Mouse (Mus musculus) ES-Bruce4 (cell line): ENCODE data around the gene Ipo7. TPM values are rescaled to one million over a fixed set of nuclear protein-coding genes. Genes with fewer than 3 reads are reported as not detected.
"Not testable (repeated sequence)": the region's sequence is repeated elsewhere in the genome, so short reads cannot be mapped to it uniquely, and the experiment has no call there.

ENCODE experiments used
- H3K27ac ChIP-seq: 2 replicates; pipeline ENCODE4 v1.5.1; 2012; ENCODE audit warnings: low read length, inconsistent platforms; ENCODE audit not compliant: insufficient read depth
- H3K27me3 ChIP-seq: 2 replicates; pipeline ENCODE4 v1.6.1; 2012; ENCODE audit warnings: mild to moderate bottlenecking, low read length, inconsistent platforms; ENCODE audit not compliant: control insufficient read depth, poor library complexity, insufficient read depth, severe bottlenecking
- H3K36me3 ChIP-seq: 2 replicates; pipeline ENCODE4 v1.6.1; 2012; ENCODE audit warnings: inconsistent platforms, mild to moderate bottlenecking, low read length, moderate library complexity; ENCODE audit not compliant: control insufficient read depth, poor library complexity, insufficient read depth, severe bottlenecking
- H3K4me1 ChIP-seq: one replicate; pipeline ENCODE4 v1.8.1; 2011; ENCODE audit warnings: low read length; ENCODE audit not compliant: control insufficient read depth, insufficient read depth
- H3K4me3 ChIP-seq: 2 replicates; pipeline ENCODE4 v1.5.1; 2011; ENCODE audit warnings: low read depth, mild to moderate bottlenecking, low read length
- H3K9ac ChIP-seq: 2 replicates; pipeline ENCODE4 v1.6.1; 2012; ENCODE audit warnings: low read depth, mild to moderate bottlenecking, inconsistent platforms; ENCODE audit not compliant: poor library complexity, severe bottlenecking
- H3K9me3 ChIP-seq: replicated peaks from 2 replicates; pipeline ENCODE4 v1.6.1; 2012; ENCODE audit warnings: mild to moderate bottlenecking, low read length, inconsistent platforms; ENCODE audit not compliant: control insufficient read depth, poor library complexity, insufficient read depth, severe bottlenecking
- CTCF ChIP-seq: IDR thresholded peaks from one replicate; pipeline ENCODE4 v1.8.1; 2011; ENCODE audit warnings: low read depth, low read length
- EP300 ChIP-seq: IDR thresholded peaks from 2 replicates; pipeline ENCODE4 v1.6.1; 2011; ENCODE audit warnings: low read depth, low read length; ENCODE audit not compliant: insufficient read depth
- POLR2A ChIP-seq: IDR thresholded peaks from one replicate; pipeline ENCODE4 v1.8.1; 2011; ENCODE audit warnings: low read length; ENCODE audit not compliant: insufficient read depth
- polyA plus RNA-seq: library from polyadenylated mRNA; stranded (reverse); fragments of >200 nt; gene quantifications from 2 replicates; pipeline ENCODE4 v1.2.4, GENCODE M21; 2011; ENCODE audit warnings: low read depth; ENCODE audit not compliant: missing spikeins, insufficient read depth, insufficient read length

The Ipo7 gene
- polyA plus RNA-seq, result 249 and 281 TPM in 2 replicates

- Histone ChIP-seq H3K27ac (peak within 1 kb of the TSS; percentile 60), H3K4me1 (peaks cover under 1% of the 10 kb centered on the region), H3K36me3 (peaks cover 16% of the 10 kb centered on the region), H3K4me3 (peak within 1 kb of the TSS; percentile 100), H3K9ac (peak within 1 kb of the TSS; percentile 97), H3K27me3 (no peaks in the 10 kb centered on the region), H3K9me3 (no peaks in the 10 kb centered on the region)
- TF ChIP-seq EP300 (no peak), CTCF (no peak), POLR2A (no peak)
These were observed at the start of gene Ipo7 for GRCm38 (mm10) chr7:110018117-110018630. Ipo7 (plus strand) TSS chr7:110018274.

- peaks cover 3% of the 10 kb centered on the region for H3K36me3 ChIP-seq
- H3K4me1 ChIP-seq, result no peaks in the 10 kb centered on the region
- H3K4me3 ChIP-seq, result no peak overlapping the region
- TF ChIP-seq EP300, result no peak
- TF ChIP-seq POLR2A, result no peak
- TF ChIP-seq CTCF, result no peak
- H3K27me3 ChIP-seq, result no peaks in the 10 kb centered on the region
- no peak overlapping the region for H3K9ac ChIP-seq
- no peak overlapping the region for H3K27ac ChIP-seq
- 0 out of 2 replicates have a peak, but pooled peaks cover 3% of the 10 kb centered on the region for H3K9me3 ChIP-seq
These were observed 49.1 kb upstream of the Ipo7 start for GRCm38 (mm10) chr7:109968924-109969450.

GRCm38 (mm10) chr7:109969542-109969941 lies 48.5 kb upstream of the Ipo7 start:
- Histone ChIP-seq H3K9ac (no peak overlapping the region), H3K4me3 (no peak overlapping the region), H3K36me3 (peaks cover 3% of the 10 kb centered on the region), H3K9me3 (0 out of 2 replicates have a peak, but pooled peaks cover 3% of the 10 kb centered on the region), H3K27me3 (no peaks in the 10 kb centered on the region), H3K4me1 (no peaks in the 10 kb centered on the region), H3K27ac (no peak overlapping the region)
- TF ChIP-seq POLR2A, result no peak
- TF ChIP-seq EP300, result no peak
- no peak for TF ChIP-seq CTCF

GRCm38 (mm10) chr7:109975966-109976715 lies 41.9 kb upstream of the Ipo7 start:
- no peaks in the 10 kb centered on the region for H3K27me3 ChIP-seq
- no peak for TF ChIP-seq CTCF
- TF ChIP-seq EP300, result no peak
- no peak for TF ChIP-seq POLR2A
- H3K9ac ChIP-seq, result no peak overlapping the region
- H3K9me3 ChIP-seq, result no peaks in the 10 kb centered on the region
- H3K4me3 ChIP-seq, result no peak overlapping the region
- no peaks in the 10 kb centered on the region for H3K4me1 ChIP-seq
- H3K27ac ChIP-seq, result no peak overlapping the region
- peaks cover 30% of the 10 kb centered on the region for H3K36me3 ChIP-seq

GRCm38 (mm10) chr7:109977131-109977530 lies 40.9 kb upstream of the Ipo7 start:
- not testable (repeated sequence) for H3K27me3 ChIP-seq, H3K9ac ChIP-seq, H3K4me1 ChIP-seq, H3K27ac ChIP-seq, H3K4me3 ChIP-seq, H3K9me3 ChIP-seq
- peaks cover 32% of the 10 kb centered on the region for H3K36me3 ChIP-seq

- not testable (repeated sequence) for H3K4me3 ChIP-seq, H3K4me1 ChIP-seq, H3K27me3 ChIP-seq, H3K27ac ChIP-seq, H3K9me3 ChIP-seq, H3K9ac ChIP-seq
- peaks cover 16% of the 10 kb centered on the region for H3K36me3 ChIP-seq
These were observed 33.5 kb upstream of the Ipo7 start for GRCm38 (mm10) chr7:109984608-109985007.
